ENCODE assay signal across 17 mouse cellular contexts in genomic region chr1:91993658-91994165, GRCm38 (mm10).
DNase-seq lines count a peak whose midpoint lies in the region; ATAC-seq and TF ChIP-seq lines count a peak whose summit lies in the region.
"Had no signal": no experiment of that assay in that cellular context is flagged by ENCODE, and none has a peak within 500 bp of the region (broad histone marks: within the 10 kb centered on the region; RNA-seq: fewer than 3 reads in every experiment).

No protein-coding gene starts in this region.

- no peak for TF ChIP-seq POLR2A in kidney, adult 2 months (IDR thresholded peaks at IDR 0.05; ENCODE audit: low read depth, low read length)

- no peak overlapping the region for H3K9ac ChIP-seq in forebrain, embryonic 11.5 days (ENCODE audit: low read length)
- H3K9ac ChIP-seq in forebrain, embryonic 12.5 days: no peak overlapping the region
- H3K9ac ChIP-seq: embryonic facial prominence, embryonic 12.5 days; forebrain, postnatal 0 days; heart, embryonic 15.5 days; limb, embryonic 13.5 days; liver, embryonic 15.5 days had no signal

- no peaks in the 10 kb centered on the region for H3K4me1 ChIP-seq in forebrain, embryonic 11.5 days (replicated peaks; ENCODE audit: control insufficient read depth, insufficient read depth, low read length)
- 0 out of 2 replicates have a peak, but pooled peaks cover 4% of the 10 kb centered on the region for H3K4me1 ChIP-seq in forebrain, embryonic 12.5 days
- peaks cover 12% of the 10 kb centered on the region for H3K4me1 ChIP-seq in kidney, adult 2 months (ENCODE audit: control insufficient read depth, insufficient read depth, low read length)
- H3K4me1 ChIP-seq: embryonic facial prominence, embryonic 12.5 days; heart, embryonic 15.5 days; limb, embryonic 13.5 days; liver, embryonic 15.5 days had no signal

- intact Hi-C loops in left cerebral cortex, postnatal 10 days (cut with DNase I): no loop called here

- TF ChIP-seq CTCF in kidney, adult 2 months (conservative IDR thresholded peaks at IDR 0.05; ENCODE audit: insufficient read depth, insufficient read length, low read depth, low read length): no peak

- no peak for ATAC-seq in forebrain, embryonic 11.5 days (replicated peaks; ENCODE audit: low FRiP score)
- ATAC-seq in forebrain, embryonic 12.5 days (ENCODE audit: low FRiP score): no peak
- ATAC-seq: forebrain, postnatal 0 days had no signal

- no peak overlapping the region for H3K27ac ChIP-seq in forebrain, embryonic 11.5 days (ENCODE audit: low read depth, low read length)
- H3K27ac ChIP-seq in forebrain, embryonic 12.5 days: no peak overlapping the region
- H3K27ac ChIP-seq in kidney, adult 2 months (ENCODE audit: insufficient read depth, low read depth, low read length): peak overlapping the region; percentile 21; the same call in 1 of the 2 replicates
- H3K27ac ChIP-seq: embryonic facial prominence, embryonic 12.5 days; heart, adult 2 months; heart, embryonic 15.5 days; limb, embryonic 13.5 days; liver, embryonic 15.5 days had no signal

- H3K9me3 ChIP-seq in forebrain, embryonic 11.5 days (ENCODE audit: control insufficient read depth, low read length): no peaks in the 10 kb centered on the region
- no peaks in the 10 kb centered on the region for H3K9me3 ChIP-seq in forebrain, embryonic 12.5 days
- H3K9me3 ChIP-seq: embryonic facial prominence, embryonic 12.5 days; heart, embryonic 15.5 days; limb, embryonic 13.5 days; liver, embryonic 15.5 days had no signal

- DNase-seq in forebrain, embryonic 11.5 days (ENCODE audit: low spot score): peak; percentile 30
- DNase-seq in Muller cell, postnatal 12 days (ENCODE audit: inconsistent ontology term): peak; percentile 26
- peak; percentile 73 for DNase-seq in kidney, adult 2 months
- DNase-seq in kidney, postnatal 14 days: peak; percentile 55
- DNase-seq in ovary, postnatal 10 days (ENCODE audit: low spot score): no peak
- DNase-seq in liver: no peak
- no peak for DNase-seq in left cerebral cortex, postnatal 10 days (ENCODE audit: extremely low spot score in 1 of 2, low spot score in 2 of 2)
- DNase-seq: forebrain, postnatal 0 days; heart, adult 2 months; lung, postnatal 10 days; right cerebral cortex, postnatal 25 days; thymus, postnatal 4 days had no signal

- H3K36me3 ChIP-seq in forebrain, embryonic 11.5 days (ENCODE audit: control insufficient read depth, insufficient read depth, low read length): no peaks in the 10 kb centered on the region; the same call in 1 of the 2 replicates
- peaks cover 62% of the 10 kb centered on the region for H3K36me3 ChIP-seq in forebrain, embryonic 12.5 days (replicated peaks)
- no peaks in the 10 kb centered on the region for H3K36me3 ChIP-seq in kidney, adult 2 months (ENCODE audit: control insufficient read depth, insufficient read depth, low read length)

- 81% methylated on average over 9 of the region's 9 CpGs for WGBS in forebrain, embryonic 11.5 days
- 78% methylated on average over 9 of the region's 9 CpGs for WGBS in forebrain, embryonic 12.5 days
- 39% methylated on average over 9 of the region's 9 CpGs for WGBS in kidney, adult 2 months

- H3K4me2 ChIP-seq in forebrain, embryonic 11.5 days (ENCODE audit: low read depth, low read length, severe bottlenecking): no peak overlapping the region
- no peak overlapping the region for H3K4me2 ChIP-seq in forebrain, embryonic 12.5 days
- H3K4me2 ChIP-seq: embryonic facial prominence, embryonic 12.5 days; heart, embryonic 15.5 days; limb, embryonic 13.5 days; liver, embryonic 15.5 days had no signal

- H3K27me3 ChIP-seq in forebrain, embryonic 11.5 days (ENCODE audit: control insufficient read depth, insufficient read depth, low read length): no peaks in the 10 kb centered on the region
- H3K27me3 ChIP-seq in forebrain, embryonic 12.5 days: no peaks in the 10 kb centered on the region
- H3K27me3 ChIP-seq in kidney, adult 2 months (replicated peaks; ENCODE audit: control insufficient read depth, insufficient read depth, low read length): no peaks in the 10 kb centered on the region
- H3K27me3 ChIP-seq: embryonic facial prominence, embryonic 12.5 days; heart, embryonic 15.5 days; limb, embryonic 13.5 days; liver, embryonic 15.5 days had no signal

- no peak overlapping the region for H3K4me3 ChIP-seq in forebrain, embryonic 11.5 days (ENCODE audit: low read depth, low read length)
- no peak overlapping the region for H3K4me3 ChIP-seq in forebrain, embryonic 12.5 days (replicated peaks)
- no peak overlapping the region for H3K4me3 ChIP-seq in kidney, adult 2 months (ENCODE audit: insufficient read depth, low read depth, low read length)
- H3K4me3 ChIP-seq: embryonic facial prominence, embryonic 12.5 days; heart, adult 2 months; heart, embryonic 15.5 days; limb, embryonic 13.5 days; liver, embryonic 15.5 days had no signal

Comparison
In these comparisons a context has a peak if more than half of its experiments do, and no peak if none do; other contexts are left out.
1. DNase-seq: peak in forebrain, embryonic 11.5 days (single experiment), Muller cell, postnatal 12 days (single experiment), kidney, adult 2 months (single experiment) and kidney, postnatal 14 days (single experiment); none in ovary, postnatal 10 days (single experiment), liver (single experiment) and left cerebral cortex, postnatal 10 days (0 of 2).